Mouse (Mus musculus): ENCODE measurements around the gene Ppm1l. TPM values are rescaled to one million over a fixed set of nuclear protein-coding genes. Genes with fewer than 3 reads are reported as not detected.

The Ppm1l gene
- polyA plus RNA-seq, 1 experiment from 2014 or later: 5.7 TPM

- Histone ChIP-seq H3K4me3 (ENCODE audit: low read length) (no peak overlapping the region), H3K27me3 (ENCODE audit: insufficient read depth, low read length) (no peaks in the 10 kb centered on the region), H3K27ac (ENCODE audit: low read length) (no peak overlapping the region), H3K4me1 (ENCODE audit: insufficient read depth, low read length) (no peaks in the 10 kb centered on the region), H3K36me3 (ENCODE audit: insufficient read depth, low read length) (no peaks in the 10 kb centered on the region), H3K9ac (replicated peaks; ENCODE audit: low read length) (no peak overlapping the region), H3K9me3 (ENCODE audit: low read length) (no peaks in the 10 kb centered on the region), H3K4me2 (replicated peaks; ENCODE audit: low read depth, low read length) (no peak overlapping the region)
- ATAC-seq (ENCODE audit: low FRiP score, low TSS enrichment): no peak
- 82% methylated on average over 5 of the region's 5 CpGs for WGBS
Measured at GRCm38 (mm10) chr3:69392298-69392697, 75.6 kb downstream of the Ppm1l start.

- no peak overlapping the region for H3K4me3 ChIP-seq (ENCODE audit: low read length)
- H3K9me3 ChIP-seq (ENCODE audit: low read length): no peaks in the 10 kb centered on the region
- WGBS: 80% methylated on average over 9 of the region's 9 CpGs
- no peaks in the 10 kb centered on the region for H3K27me3 ChIP-seq (ENCODE audit: insufficient read depth, low read length)
- H3K4me2 ChIP-seq (replicated peaks; ENCODE audit: low read depth, low read length): no peak overlapping the region
- H3K36me3 ChIP-seq (ENCODE audit: insufficient read depth, low read length): no peaks in the 10 kb centered on the region
- no peaks in the 10 kb centered on the region for H3K4me1 ChIP-seq (ENCODE audit: insufficient read depth, low read length)
- H3K27ac ChIP-seq (ENCODE audit: low read length): no peak overlapping the region
- no peak overlapping the region for H3K9ac ChIP-seq (replicated peaks; ENCODE audit: low read length)
- ATAC-seq (ENCODE audit: low FRiP score, low TSS enrichment): no peak
Measured at GRCm38 (mm10) chr3:69393079-69393478, 76.4 kb downstream of the Ppm1l start.

GRCm38 (mm10) chr3:69393991-69394390 is 77.3 kb downstream of the Ppm1l start:
- H3K36me3 ChIP-seq (ENCODE audit: insufficient read depth, low read length): no peaks in the 10 kb centered on the region
- 39% methylated on average over 3 of the region's 3 CpGs for WGBS
- no peaks in the 10 kb centered on the region for H3K4me1 ChIP-seq (ENCODE audit: insufficient read depth, low read length)
- no peak overlapping the region for H3K4me3 ChIP-seq (ENCODE audit: low read length)
- ATAC-seq (ENCODE audit: low FRiP score, low TSS enrichment): no peak
- H3K27me3 ChIP-seq (ENCODE audit: insufficient read depth, low read length): no peaks in the 10 kb centered on the region
- H3K9ac ChIP-seq (replicated peaks; ENCODE audit: low read length): no peak overlapping the region
- H3K9me3 ChIP-seq (ENCODE audit: low read length): no peaks in the 10 kb centered on the region
- no peak overlapping the region for H3K4me2 ChIP-seq (replicated peaks; ENCODE audit: low read depth, low read length)
- no peak overlapping the region for H3K27ac ChIP-seq (ENCODE audit: low read length)

- 87% methylated on average over 5 of the region's 5 CpGs for WGBS
- no peaks in the 10 kb centered on the region for H3K27me3 ChIP-seq (ENCODE audit: insufficient read depth, low read length)
- ATAC-seq (ENCODE audit: low FRiP score, low TSS enrichment): no peak
- no peak overlapping the region for H3K9ac ChIP-seq (replicated peaks; ENCODE audit: low read length)
- H3K4me3 ChIP-seq (ENCODE audit: low read length): no peak overlapping the region
- H3K4me2 ChIP-seq (replicated peaks; ENCODE audit: low read depth, low read length): no peak overlapping the region
- no peaks in the 10 kb centered on the region for H3K36me3 ChIP-seq (ENCODE audit: insufficient read depth, low read length)
- H3K9me3 ChIP-seq (ENCODE audit: low read length): no peaks in the 10 kb centered on the region
- H3K27ac ChIP-seq (ENCODE audit: low read length): no peak overlapping the region
- H3K4me1 ChIP-seq (ENCODE audit: insufficient read depth, low read length): no peaks in the 10 kb centered on the region
Measured at GRCm38 (mm10) chr3:69395084-69395483, 78.4 kb downstream of the Ppm1l start.

- ATAC-seq (ENCODE audit: low FRiP score, low TSS enrichment): no peak
Measured at GRCm38 (mm10) chr3:69397733-69398132, 81.1 kb downstream of the Ppm1l start.

GRCm38 (mm10) chr3:69399336-69399735 is 82.7 kb downstream of the Ppm1l start:
- no peak overlapping the region for H3K4me2 ChIP-seq (replicated peaks; ENCODE audit: low read depth, low read length)
- H3K4me3 ChIP-seq (ENCODE audit: low read length): no peak overlapping the region
- H3K27ac ChIP-seq (ENCODE audit: low read length): no peak overlapping the region
- H3K9ac ChIP-seq (replicated peaks; ENCODE audit: low read length): no peak overlapping the region
- no peaks in the 10 kb centered on the region for H3K9me3 ChIP-seq (ENCODE audit: low read length)
- H3K36me3 ChIP-seq (ENCODE audit: insufficient read depth, low read length): no peaks in the 10 kb centered on the region
- H3K27me3 ChIP-seq (ENCODE audit: insufficient read depth, low read length): no peaks in the 10 kb centered on the region
- 87% methylated on average over 6 of the region's 6 CpGs for WGBS
- no peaks in the 10 kb centered on the region for H3K4me1 ChIP-seq (ENCODE audit: insufficient read depth, low read length)
- ATAC-seq (ENCODE audit: low FRiP score, low TSS enrichment): no peak

More at GRCm38 (mm10) chr3:69397733-69398132, 81.1 kb downstream of the Ppm1l start:
- H3K27ac ChIP-seq (ENCODE audit: low read length): no peak overlapping the region
- no peak overlapping the region for H3K4me2 ChIP-seq (replicated peaks; ENCODE audit: low read depth, low read length)
- no peak overlapping the region for H3K4me3 ChIP-seq (ENCODE audit: low read length)
- 66% methylated on average over 5 of the region's 5 CpGs for WGBS
- H3K36me3 ChIP-seq (ENCODE audit: insufficient read depth, low read length): no peaks in the 10 kb centered on the region
- H3K9me3 ChIP-seq (ENCODE audit: low read length): no peaks in the 10 kb centered on the region
- no peaks in the 10 kb centered on the region for H3K4me1 ChIP-seq (ENCODE audit: insufficient read depth, low read length)
- no peak overlapping the region for H3K9ac ChIP-seq (replicated peaks; ENCODE audit: low read length)
- no peaks in the 10 kb centered on the region for H3K27me3 ChIP-seq (ENCODE audit: insufficient read depth, low read length)

- Histone ChIP-seq H3K36me3 (ENCODE audit: insufficient read depth, low read length) (no peaks in the 10 kb centered on the region), H3K4me1 (ENCODE audit: insufficient read depth, low read length) (no peaks in the 10 kb centered on the region), H3K4me3 (ENCODE audit: low read length) (no peak overlapping the region), H3K4me2 (replicated peaks; ENCODE audit: low read depth, low read length) (no peak overlapping the region), H3K27me3 (ENCODE audit: insufficient read depth, low read length) (no peaks in the 10 kb centered on the region), H3K9me3 (ENCODE audit: low read length) (no peaks in the 10 kb centered on the region), H3K9ac (replicated peaks; ENCODE audit: low read length) (no peak overlapping the region), H3K27ac (ENCODE audit: low read length) (no peak overlapping the region)
- ATAC-seq (ENCODE audit: low FRiP score, low TSS enrichment): no peak
- WGBS: 90% methylated on average over 5 of the region's 5 CpGs
Measured at GRCm38 (mm10) chr3:69403196-69403595, 86.5 kb downstream of the Ppm1l start.

GRCm38 (mm10) chr3:69406210-69406895 is 89.7 kb downstream of the Ppm1l start:
- Histone ChIP-seq H3K36me3 (ENCODE audit: insufficient read depth, low read length) (no peaks in the 10 kb centered on the region), H3K9ac (replicated peaks; ENCODE audit: low read length) (no peak overlapping the region), H3K9me3 (ENCODE audit: low read length) (no peaks in the 10 kb centered on the region), H3K4me3 (ENCODE audit: low read length) (no peak overlapping the region), H3K4me2 (replicated peaks; ENCODE audit: low read depth, low read length) (no peak overlapping the region), H3K4me1 (ENCODE audit: insufficient read depth, low read length) (no peaks in the 10 kb centered on the region), H3K27ac (ENCODE audit: low read length) (no peak overlapping the region), H3K27me3 (ENCODE audit: insufficient read depth, low read length) (no peaks in the 10 kb centered on the region)
- no peak for ATAC-seq (ENCODE audit: low FRiP score, low TSS enrichment)
- WGBS: 92% methylated on average over 5 of the region's 5 CpGs

- ATAC-seq (ENCODE audit: low FRiP score, low TSS enrichment): no peak
- H3K27me3 ChIP-seq (ENCODE audit: insufficient read depth, low read length): no peaks in the 10 kb centered on the region
- H3K4me1 ChIP-seq (ENCODE audit: insufficient read depth, low read length): no peaks in the 10 kb centered on the region
- no peak overlapping the region for H3K4me3 ChIP-seq (ENCODE audit: low read length)
- H3K9ac ChIP-seq (replicated peaks; ENCODE audit: low read length): no peak overlapping the region
- no peaks in the 10 kb centered on the region for H3K36me3 ChIP-seq (ENCODE audit: insufficient read depth, low read length)
- WGBS: 79% methylated on average over 3 of the region's 3 CpGs
- H3K9me3 ChIP-seq (ENCODE audit: low read length): no peaks in the 10 kb centered on the region
- no peak overlapping the region for H3K27ac ChIP-seq (ENCODE audit: low read length)
- H3K4me2 ChIP-seq (replicated peaks; ENCODE audit: low read depth, low read length): no peak overlapping the region
Measured at GRCm38 (mm10) chr3:69408064-69408463, 91.4 kb downstream of the Ppm1l start.

- ATAC-seq (ENCODE audit: low FRiP score, low TSS enrichment): no peak
- H3K27ac ChIP-seq (ENCODE audit: low read length): no peak overlapping the region
- no peaks in the 10 kb centered on the region for H3K36me3 ChIP-seq (ENCODE audit: insufficient read depth, low read length)
- H3K4me1 ChIP-seq (ENCODE audit: insufficient read depth, low read length): no peaks in the 10 kb centered on the region
- H3K9ac ChIP-seq (replicated peaks; ENCODE audit: low read length): no peak overlapping the region
- 75% methylated on average over 6 of the region's 6 CpGs for WGBS
- H3K4me3 ChIP-seq (ENCODE audit: low read length): no peak overlapping the region
- no peaks in the 10 kb centered on the region for H3K27me3 ChIP-seq (ENCODE audit: insufficient read depth, low read length)
- no peaks in the 10 kb centered on the region for H3K9me3 ChIP-seq (ENCODE audit: low read length)
- H3K4me2 ChIP-seq (replicated peaks; ENCODE audit: low read depth, low read length): no peak overlapping the region
Measured at GRCm38 (mm10) chr3:69416112-69416511, 99.5 kb downstream of the Ppm1l start.

All from kidney, embryonic 16.5 days (tissue).